Mouse (Mus musculus) forebrain, embryonic 16.5 days (tissue): ENCODE data around the gene Med20. TPM values are rescaled to one million over a fixed set of nuclear protein-coding genes. Genes with fewer than 3 reads are reported as not detected.
A peak's percentile ranks its signal among the peaks of the same experiment; 100 is the strongest.
"Not testable (repeated sequence)": the region's sequence is repeated elsewhere in the genome, so short reads cannot be mapped to it uniquely, and the experiment has no call there.

Experiments
- ATAC-seq: fragments of 200-750 bp; cut with Nextera tagmentation; 2 replicates; pipeline ENCODE4 v1.8.0; 2017; ENCODE audit warnings: mild to moderate bottlenecking, moderate library complexity
- H3K27ac ChIP-seq: fragments of 300-500 bp; sonication (generic); 2 replicates; pipeline ENCODE4 v1.5.1; 2014; ENCODE audit warnings: low read length, control low read depth
- H3K27me3 ChIP-seq: fragments of 300-500 bp; sonication (generic); replicated peaks from 2 replicates; pipeline ENCODE4 v1.6.1; 2014; ENCODE audit warnings: low read length; ENCODE audit not compliant: control insufficient read depth, insufficient read depth
- H3K36me3 ChIP-seq: fragments of 300-500 bp; sonication (generic); 2 replicates; pipeline ENCODE4 v1.6.1; 2014; ENCODE audit not compliant: control insufficient read depth, insufficient read depth
- H3K4me1 ChIP-seq: fragments of 300-500 bp; sonication (generic); replicated peaks from 2 replicates; pipeline ENCODE4 v1.6.1; 2014; ENCODE audit warnings: low read length; ENCODE audit not compliant: control insufficient read depth, insufficient read depth
- H3K4me2 ChIP-seq: fragments of 300-500 bp; sonication (generic); 2 replicates; pipeline ENCODE4 v1.6.1; 2014; ENCODE audit warnings: mild to moderate bottlenecking, low read length, control low read depth
- H3K4me3 ChIP-seq: fragments of 300-500 bp; sonication (generic); replicated peaks from 2 replicates; pipeline ENCODE4 v1.5.1; 2014; ENCODE audit warnings: mild to moderate bottlenecking, low read length, control low read depth
- H3K9ac ChIP-seq: fragments of 300-500 bp; sonication (generic); replicated peaks from 2 replicates; pipeline ENCODE4 v1.6.1; 2014; ENCODE audit warnings: low read depth, low read length, control low read depth
- H3K9me3 ChIP-seq: fragments of 300-500 bp; sonication (generic); 2 replicates; pipeline ENCODE4 v1.6.1; 2016; ENCODE audit warnings: low read length; ENCODE audit not compliant: control insufficient read depth
- WGBS: fragments of 180-500 bp; shearing (Covaris S2); extraction: QIAGEN DNeasy Blood & Tissue Kit; methylation state at CpG from one replicate; pipeline ENCODE4 v1.1.7; 2014; 5-methylcytosine and 5-hydroxymethylcytosine counted together
- polyA plus RNA-seq: library from polyadenylated mRNA; unstranded; fragments of >200 nt; fragmentation: Nextera tagmentation; extraction: Ambion mirVana; gene quantifications from 2 replicates; pipeline ENCODE4 v1.2.1, GENCODE M21; 2015

Med20 gene
- polyA plus RNA-seq, 1 experiment from 2014 or later, result 51.6 TPM

DNA sequence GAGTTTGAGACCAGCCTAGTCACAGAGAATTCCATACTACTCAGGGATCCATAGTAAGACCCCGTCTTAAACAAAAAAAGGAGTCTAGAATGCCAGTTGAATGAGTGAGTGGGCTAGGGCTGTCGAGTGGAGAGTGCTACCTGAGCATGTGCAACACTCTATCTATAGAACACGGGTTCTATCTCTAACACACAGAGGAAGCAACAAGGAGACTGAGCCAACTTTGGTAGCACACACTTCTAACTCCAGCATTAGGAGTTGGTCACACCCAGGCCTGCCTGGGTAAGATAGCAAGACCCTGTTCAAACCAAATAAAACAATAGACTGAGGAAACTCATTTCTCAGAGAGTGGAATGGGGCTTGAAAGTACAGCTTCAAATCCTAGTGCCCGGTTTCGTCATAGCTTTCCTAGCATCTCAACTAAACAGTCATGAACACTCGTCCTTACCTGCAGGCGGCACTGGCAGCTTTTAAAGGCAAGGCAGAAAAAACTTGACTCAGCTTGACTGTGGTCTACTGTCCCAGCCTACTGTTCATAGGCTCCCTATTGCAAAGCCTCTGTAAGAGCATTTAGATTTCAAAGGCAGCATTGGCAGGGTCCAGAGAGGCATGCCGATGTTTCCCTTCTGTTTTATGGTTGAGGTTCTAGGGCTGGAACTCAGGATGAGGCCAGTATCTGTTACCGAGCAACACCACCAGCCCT is 6.4 kb downstream of the Med20 start:
- H3K4me1 ChIP-seq, result peaks cover 3% of the 10 kb centered on the region; the same call in 1 of the 2 replicates
- H3K9me3 ChIP-seq, result no peaks in the 10 kb centered on the region
- peaks cover 7% of the 10 kb centered on the region; the same call in 1 of the 2 replicates for H3K36me3 ChIP-seq
- no peaks in the 10 kb centered on the region for H3K27me3 ChIP-seq
- no peak for ATAC-seq
- H3K27ac ChIP-seq, result no peak overlapping the region
- no peak overlapping the region for H3K9ac ChIP-seq
- H3K4me3 ChIP-seq, result no peak overlapping the region
- WGBS, result 93% methylated on average over 9 of the region's 9 CpGs
- no peak overlapping the region for H3K4me2 ChIP-seq

DNA sequence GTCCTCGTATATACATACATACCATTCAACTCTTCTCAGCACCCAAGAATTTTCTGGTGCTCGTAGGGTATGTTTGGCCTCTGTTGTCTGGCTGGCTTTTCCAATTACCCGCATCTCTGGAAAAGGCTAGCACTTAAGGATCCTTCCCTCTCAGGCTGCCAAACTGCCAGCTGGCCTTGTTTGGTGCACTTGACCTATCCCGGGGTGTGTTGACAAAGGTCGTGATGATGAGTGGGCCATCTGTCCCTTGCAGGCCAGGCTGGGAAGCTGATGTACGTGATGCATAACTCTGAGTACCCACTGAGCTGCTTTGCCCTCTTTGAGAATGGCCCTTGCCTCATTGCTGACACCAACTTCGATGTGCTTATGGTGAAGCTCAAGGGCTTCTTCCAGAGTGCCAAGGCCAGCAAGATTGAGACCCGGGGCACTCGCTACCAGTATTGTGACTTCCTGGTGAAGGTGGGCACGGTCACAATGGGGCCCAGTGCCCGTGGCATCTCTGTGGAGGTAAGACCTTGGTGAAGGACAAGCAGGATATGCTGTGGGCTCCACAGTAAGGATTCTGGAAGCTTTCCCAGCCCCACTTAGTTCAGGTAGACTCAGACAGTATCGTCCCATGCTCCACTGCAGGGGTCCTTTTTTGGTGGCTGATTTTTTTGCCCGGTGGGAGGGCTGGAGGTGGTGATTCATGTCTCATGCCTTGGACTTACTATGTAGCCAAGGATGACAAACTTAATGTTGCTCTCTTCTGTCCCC is 7.4 kb downstream of the Med20 start:
- Histone ChIP-seq H3K4me3 (no peak overlapping the region), H3K9ac (no peak overlapping the region), H3K9me3 (no peaks in the 10 kb centered on the region), H3K4me2 (no peak overlapping the region), H3K4me1 (no peaks in the 10 kb centered on the region), H3K27ac (no peak overlapping the region), H3K36me3 (peaks cover 14% of the 10 kb centered on the region), H3K27me3 (no peaks in the 10 kb centered on the region)
- ATAC-seq, result no peak
- WGBS, result 92% methylated on average over 13 of the region's 13 CpGs

DNA sequence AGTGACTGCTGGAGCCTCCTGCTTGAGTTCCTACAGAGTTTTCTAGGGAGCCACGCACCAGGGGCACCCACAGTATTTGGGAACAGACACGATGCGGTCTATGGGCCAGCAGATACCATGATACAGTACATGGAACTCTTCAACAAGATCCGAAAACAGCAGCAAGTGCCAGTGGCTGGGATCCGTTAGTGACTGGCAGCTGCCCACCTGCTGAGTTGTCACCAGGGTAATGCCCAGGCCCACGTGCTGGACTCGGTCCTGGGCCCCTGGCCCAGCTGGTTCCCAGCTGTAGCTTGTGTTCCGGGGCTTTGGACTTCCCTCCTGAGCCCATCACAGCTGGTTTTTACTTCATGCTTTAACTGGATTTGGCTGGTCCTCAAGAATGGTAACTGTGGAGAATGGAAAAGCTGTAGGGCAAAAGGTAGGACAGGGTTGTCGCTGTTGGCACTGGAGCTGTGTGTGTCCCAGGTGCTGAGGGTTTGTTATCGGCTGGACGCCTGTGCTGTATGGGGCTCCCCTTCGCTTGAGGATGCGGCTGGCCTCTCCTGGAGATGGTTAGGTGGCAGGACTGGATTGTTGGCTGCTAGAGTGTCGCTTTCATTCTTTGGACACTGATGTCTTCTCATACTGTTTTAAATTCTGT is 11.7 kb downstream of the Med20 start:
- ATAC-seq, result no peak
- peaks cover 11% of the 10 kb centered on the region for H3K36me3 ChIP-seq
- H3K4me1 ChIP-seq, result no peaks in the 10 kb centered on the region
- WGBS, result 95% methylated on average over 14 of the region's 14 CpGs
- H3K9me3 ChIP-seq, result no peaks in the 10 kb centered on the region
- no peak overlapping the region for H3K4me2 ChIP-seq
- no peak overlapping the region for H3K27ac ChIP-seq
- H3K9ac ChIP-seq, result no peak overlapping the region
- H3K4me3 ChIP-seq, result no peak overlapping the region
- H3K27me3 ChIP-seq, result no peaks in the 10 kb centered on the region

DNA sequence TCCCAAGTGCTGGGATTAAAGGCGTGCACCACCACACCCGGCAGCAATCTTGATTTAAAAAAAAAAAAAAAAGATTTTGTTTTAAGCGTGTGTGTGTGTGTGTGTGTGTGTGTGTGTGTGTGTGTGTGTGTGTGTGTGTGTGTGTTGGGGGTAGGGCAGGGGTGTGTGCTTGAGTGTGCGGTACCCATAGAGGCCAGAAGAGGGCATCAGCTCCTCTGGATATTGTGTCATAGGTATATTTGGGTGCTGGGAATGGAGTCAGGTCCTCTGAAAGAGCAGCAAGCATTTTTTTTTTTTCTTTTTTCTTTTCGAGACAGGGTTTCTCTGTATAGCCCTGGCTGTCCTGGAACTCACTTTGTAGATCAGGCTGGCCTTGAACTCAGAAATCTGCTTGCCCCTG is 13.2 kb downstream of the Med20 start:
- H3K27me3 ChIP-seq, H3K4me2 ChIP-seq, H3K9ac ChIP-seq, H3K4me1 ChIP-seq, H3K4me3 ChIP-seq, H3K9me3 ChIP-seq, ATAC-seq, H3K27ac ChIP-seq: not testable (repeated sequence)
- H3K36me3 ChIP-seq, result peaks cover 11% of the 10 kb centered on the region
- 97% methylated on average over 5 of the region's 5 CpGs for WGBS

DNA sequence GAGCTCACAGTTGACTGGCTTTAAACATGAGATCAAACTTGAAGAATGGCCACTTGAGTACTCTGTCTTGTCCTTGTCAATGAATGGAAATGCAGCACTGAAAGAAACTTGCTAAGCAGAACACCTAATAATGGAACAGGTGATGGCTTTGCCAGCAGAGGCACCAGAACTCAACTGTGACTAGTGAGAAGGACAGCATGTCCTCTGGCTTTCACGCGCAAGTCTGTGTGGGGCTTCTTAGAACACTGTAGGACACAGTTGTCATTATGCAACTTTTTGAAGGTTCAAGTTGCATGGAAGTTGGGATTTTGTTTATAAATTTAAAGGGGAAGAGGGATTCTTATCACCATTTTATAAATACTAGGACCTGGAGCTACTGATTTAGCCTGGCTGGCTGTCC is 13.7 kb downstream of the Med20 start:
- Histone ChIP-seq H3K27ac (no peak overlapping the region), H3K4me2 (no peak overlapping the region), H3K4me3 (no peak overlapping the region), H3K27me3 (no peaks in the 10 kb centered on the region), H3K4me1 (peaks cover 8% of the 10 kb centered on the region), H3K9ac (no peak overlapping the region), H3K36me3 (peaks cover 11% of the 10 kb centered on the region), H3K9me3 (no peaks in the 10 kb centered on the region)
- 97% methylated on average over 2 of the region's 2 CpGs for WGBS
- ATAC-seq, result no peak

DNA sequence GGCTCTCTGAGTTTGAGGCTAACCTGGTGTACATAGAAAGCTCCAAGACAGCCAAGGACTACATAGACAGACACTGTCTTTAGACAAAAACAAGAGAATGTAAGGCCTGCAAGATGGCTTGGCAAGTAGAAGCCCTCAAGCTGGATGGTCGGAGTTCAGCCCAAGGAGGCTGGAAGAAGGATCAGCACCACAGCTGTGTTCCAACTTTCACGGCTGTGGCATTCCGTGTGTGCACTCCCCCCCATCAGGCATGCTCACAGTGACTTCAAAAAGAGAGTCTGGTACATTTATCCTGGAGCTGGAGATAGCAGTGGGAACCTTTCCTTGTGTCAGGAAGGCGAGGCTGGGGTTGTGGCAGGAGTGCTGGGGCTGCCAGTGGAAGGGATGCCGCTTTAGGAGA is 14.6 kb downstream of the Med20 start:
- Histone ChIP-seq H3K4me1 (peaks cover 14% of the 10 kb centered on the region), H3K4me3 (no peak overlapping the region), H3K27ac (no peak overlapping the region), H3K9me3 (no peaks in the 10 kb centered on the region), H3K27me3 (no peaks in the 10 kb centered on the region), H3K9ac (no peak overlapping the region), H3K36me3 (peaks cover 11% of the 10 kb centered on the region), H3K4me2 (no peak overlapping the region)
- WGBS, result 87% methylated on average over 5 of the region's 5 CpGs
- no peak for ATAC-seq

DNA sequence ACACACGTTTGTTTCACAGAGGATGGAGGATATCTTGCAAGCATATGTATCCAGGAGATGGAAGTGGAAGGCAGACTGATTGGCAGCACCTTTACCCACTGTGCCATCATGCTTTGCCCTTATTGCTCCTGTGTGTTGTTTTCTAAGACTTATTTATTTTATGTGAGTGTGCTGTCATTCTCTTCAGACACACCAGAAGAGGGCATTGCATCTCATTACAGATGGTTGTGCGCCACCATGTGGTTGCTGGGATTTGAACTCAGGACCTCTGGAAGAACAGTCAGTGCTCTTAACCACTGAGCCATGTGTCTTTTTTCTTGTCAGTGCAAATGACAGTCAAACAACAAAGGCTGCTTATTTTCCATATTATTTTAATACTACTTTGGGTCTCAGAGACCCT is 16.4 kb downstream of the Med20 start:
- Histone ChIP-seq H3K4me1 (peaks cover 30% of the 10 kb centered on the region), H3K27me3 (no peaks in the 10 kb centered on the region), H3K36me3 (peaks cover 11% of the 10 kb centered on the region), H3K27ac (no peak overlapping the region), H3K4me3 (no peak overlapping the region), H3K9me3 (no peaks in the 10 kb centered on the region), H3K9ac (no peak overlapping the region), H3K4me2 (no peak overlapping the region)
- ATAC-seq, result no peak
- WGBS, result 84% methylated on average over 2 of the region's 2 CpGs

DNA sequence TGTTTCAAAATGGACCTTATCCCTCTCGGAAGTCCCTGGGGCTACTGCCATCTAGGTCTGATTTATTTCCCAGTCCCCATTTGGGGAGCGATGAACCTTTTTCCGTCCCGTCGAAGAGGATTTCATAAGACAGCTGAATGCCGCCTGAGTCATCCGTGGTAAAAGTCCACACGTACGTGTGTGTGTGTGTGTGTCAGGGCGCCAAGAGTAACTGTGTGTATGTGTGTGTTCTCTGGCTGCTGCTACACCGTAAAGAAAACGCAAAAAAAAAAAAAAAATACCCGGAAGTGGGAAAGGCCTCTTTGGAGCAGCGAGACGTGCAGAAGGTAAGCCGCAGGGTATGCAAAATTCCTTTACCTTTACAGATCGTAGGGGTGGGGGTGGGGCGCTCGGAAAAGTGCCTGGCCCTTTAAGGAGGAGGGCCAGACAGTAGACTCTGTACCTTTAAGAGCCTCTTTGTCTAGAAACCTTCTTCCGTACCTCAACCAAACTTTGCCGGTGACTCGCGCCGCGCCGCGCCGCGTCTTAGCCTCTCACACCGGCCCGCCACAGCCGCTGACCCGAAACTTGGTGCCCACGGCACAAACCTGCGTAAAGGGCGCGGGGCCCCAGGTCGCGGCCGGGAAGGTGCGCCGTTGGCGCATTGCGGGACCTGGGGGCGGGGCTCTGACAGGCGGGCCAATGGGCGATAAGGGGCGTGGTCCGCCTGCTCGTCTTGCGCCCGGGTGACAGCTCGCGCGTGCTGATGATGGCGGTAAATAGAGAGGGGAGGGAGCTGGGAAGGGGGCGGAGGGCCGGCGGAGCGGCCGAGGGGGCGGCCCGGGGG is 17.7 kb downstream of the Med20 start:
- Histone ChIP-seq H3K36me3 (peaks cover 2% of the 10 kb centered on the region; the same call in 1 of the 2 replicates), H3K27ac (peak overlapping the region; percentile 97), H3K27me3 (no peaks in the 10 kb centered on the region), H3K9ac (peak overlapping the region; percentile 90), H3K4me1 (peaks cover 36% of the 10 kb centered on the region), H3K4me2 (peak overlapping the region; percentile 92), H3K4me3 (peak overlapping the region; percentile 87), H3K9me3 (no peaks in the 10 kb centered on the region)
- under 1% methylated on average over 59 of the region's 63 CpGs for WGBS
- peak; percentile 94 for ATAC-seq
